Mouse (Mus musculus): ENCODE measurements around the gene Gtsf1l. TPM values are rescaled to one million over a fixed set of nuclear protein-coding genes. Genes with fewer than 3 reads are reported as not detected.

The Gtsf1l gene
- polyA plus RNA-seq, 1 experiment from 2014 or later: not detected

DNA sequence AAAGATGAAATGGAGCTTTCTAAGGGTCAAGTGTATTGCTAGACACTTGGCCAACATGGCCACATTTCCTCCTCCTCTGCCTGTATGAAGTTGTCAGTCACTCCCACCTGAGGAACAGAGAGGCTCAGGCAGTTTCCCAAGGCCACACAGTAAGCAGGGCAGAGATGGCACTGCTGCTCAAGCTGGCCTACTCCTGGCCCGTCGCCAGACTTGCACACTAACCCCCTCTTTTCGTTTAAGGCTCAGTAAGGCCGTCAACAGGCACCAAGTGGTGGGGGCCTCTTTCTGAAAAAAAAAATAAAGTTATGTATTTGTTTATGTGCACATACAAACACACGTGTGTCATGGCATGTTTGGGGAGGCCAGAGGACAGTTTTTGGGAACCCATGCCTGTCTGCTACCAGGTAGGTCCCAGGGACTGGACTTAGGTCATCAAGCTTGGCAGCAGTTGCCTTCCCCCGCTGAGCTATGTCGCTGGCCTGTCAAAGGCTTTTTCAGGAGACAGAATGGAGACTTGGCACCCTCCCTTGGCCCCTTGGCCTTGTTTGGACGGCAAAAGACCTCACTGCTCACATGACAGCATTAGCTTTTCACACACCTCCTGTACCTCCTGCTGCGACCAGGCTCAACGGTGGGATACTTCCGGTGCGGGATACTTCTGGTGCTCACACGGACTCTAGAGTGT is 16.6 kb upstream of the Gtsf1l start:
- no peak for ATAC-seq (ENCODE audit: low FRiP score)
- no peak overlapping the region for H3K27ac ChIP-seq
- H3K9me3 ChIP-seq: no peaks in the 10 kb centered on the region
- H3K36me3 ChIP-seq (replicated peaks): no peaks in the 10 kb centered on the region
- H3K4me1 ChIP-seq: peaks cover 32% of the 10 kb centered on the region
- no peak overlapping the region for H3K4me2 ChIP-seq
- H3K27me3 ChIP-seq: peaks cover 14% of the 10 kb centered on the region; the same call in 1 of the 2 replicates
- 76% methylated on average over 13 of the region's 13 CpGs for WGBS
- H3K9ac ChIP-seq: no peak overlapping the region
- no peak overlapping the region for H3K4me3 ChIP-seq (replicated peaks)

DNA sequence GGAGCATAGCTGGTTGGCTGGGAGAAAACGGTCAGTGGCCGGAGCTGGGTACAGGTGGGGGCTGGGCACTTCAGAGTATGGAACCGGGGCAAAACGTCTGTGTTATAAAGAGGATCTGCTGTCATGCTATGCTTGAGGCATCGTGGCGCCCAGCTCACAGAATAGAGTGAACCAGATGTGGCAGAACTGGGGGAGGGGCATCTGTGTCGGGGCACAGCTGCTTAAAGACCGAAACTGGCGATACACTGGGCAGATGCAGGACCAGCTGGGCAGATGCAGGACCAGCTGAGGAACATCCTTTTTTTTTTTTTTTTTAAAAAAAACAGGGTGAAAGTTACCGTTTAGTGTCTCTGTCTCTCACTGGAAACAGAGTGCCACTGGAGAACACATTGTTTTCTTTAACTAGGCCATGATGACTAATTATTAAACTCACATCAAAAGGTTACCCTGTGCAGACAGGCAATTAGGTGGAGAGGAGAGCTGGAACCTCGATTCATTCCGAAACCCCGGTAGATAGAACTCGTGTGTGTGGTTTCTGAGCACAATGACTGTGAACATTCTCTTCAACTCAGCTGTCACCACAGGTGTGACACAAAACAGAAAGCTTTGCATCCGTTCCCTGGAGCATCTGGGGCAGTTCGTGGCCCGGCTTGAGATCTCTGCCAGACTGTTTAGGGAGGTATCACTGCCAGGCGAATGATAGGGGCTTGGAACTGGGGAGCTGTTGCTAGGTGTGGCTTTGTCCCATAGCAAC is 15.4 kb upstream of the Gtsf1l start:
- no peak overlapping the region for H3K4me3 ChIP-seq (replicated peaks)
- peaks cover 24% of the 10 kb centered on the region for H3K4me1 ChIP-seq
- no peak overlapping the region for H3K27ac ChIP-seq
- ATAC-seq (ENCODE audit: low FRiP score): no peak
- H3K4me2 ChIP-seq: no peak overlapping the region
- WGBS: 63% methylated on average over 18 of the region's 18 CpGs
- H3K27me3 ChIP-seq: peaks cover 17% of the 10 kb centered on the region; the same call in 1 of the 2 replicates
- no peak overlapping the region for H3K9ac ChIP-seq
- H3K9me3 ChIP-seq: no peaks in the 10 kb centered on the region
- H3K36me3 ChIP-seq (replicated peaks): no peaks in the 10 kb centered on the region

DNA sequence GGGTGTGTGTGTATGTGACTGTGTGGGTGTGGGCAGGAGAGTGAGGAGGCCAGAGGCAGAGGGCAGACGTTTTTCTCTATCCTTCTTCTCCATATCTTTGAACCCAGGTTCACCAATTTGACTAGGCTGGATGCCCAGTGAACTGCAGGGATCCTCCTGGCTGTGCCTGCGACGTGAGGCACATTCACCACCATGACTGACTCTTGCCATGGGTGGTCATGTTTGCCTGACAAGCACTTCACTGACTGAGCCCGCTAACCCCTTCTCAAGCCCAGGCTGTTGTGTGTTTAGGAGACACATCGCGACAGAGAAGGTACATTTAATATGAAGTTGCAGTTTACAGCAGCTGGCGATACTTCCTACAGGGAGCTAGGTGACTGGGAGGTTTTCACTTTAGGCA is 14.6 kb upstream of the Gtsf1l start:
- no peak overlapping the region for H3K4me2 ChIP-seq
- H3K9ac ChIP-seq: 0 out of 2 replicates have a peak overlapping the region, but pooled peaks have one; percentile 21
- no peaks in the 10 kb centered on the region for H3K9me3 ChIP-seq
- no peaks in the 10 kb centered on the region for H3K36me3 ChIP-seq (replicated peaks)
- no peak overlapping the region for H3K4me3 ChIP-seq (replicated peaks)
- peaks cover 23% of the 10 kb centered on the region for H3K4me1 ChIP-seq
- no peak overlapping the region for H3K27ac ChIP-seq
- WGBS: 67% methylated on average over 7 of the region's 7 CpGs
- no peak for ATAC-seq (ENCODE audit: low FRiP score)
- H3K27me3 ChIP-seq: peaks cover 17% of the 10 kb centered on the region; the same call in 1 of the 2 replicates

DNA sequence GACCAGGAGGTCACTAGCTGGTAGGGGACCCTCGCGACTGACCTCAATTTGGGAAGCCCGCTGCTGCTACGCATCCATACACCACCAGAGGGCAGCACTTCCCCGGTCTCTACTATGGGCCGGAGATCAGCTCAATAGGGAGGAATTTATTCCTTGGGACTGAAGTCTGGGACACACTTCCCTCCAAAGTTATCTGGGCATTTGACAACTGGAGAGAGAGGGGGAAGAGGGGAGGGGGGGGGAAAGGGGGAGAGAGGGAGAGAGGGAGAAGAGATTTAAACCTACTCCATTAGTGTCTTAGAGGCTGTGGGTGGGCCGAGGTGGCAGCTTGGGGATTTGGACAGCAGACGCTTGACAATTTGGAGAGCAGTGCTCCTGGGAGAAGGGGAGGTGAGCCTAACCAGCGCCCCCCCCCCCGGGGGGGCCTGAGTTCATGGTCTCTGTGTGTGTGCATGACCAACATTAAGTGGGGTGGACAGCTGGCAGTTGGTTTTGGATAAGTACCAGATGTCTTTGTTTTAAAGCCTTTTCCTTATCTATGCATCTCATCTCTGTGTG is 14.1 kb upstream of the Gtsf1l start:
- Histone ChIP-seq H3K27ac (no peak overlapping the region), H3K36me3 (replicated peaks) (no peaks in the 10 kb centered on the region), H3K4me2 (no peak overlapping the region), H3K9me3 (no peaks in the 10 kb centered on the region), H3K9ac (0 out of 2 replicates have a peak overlapping the region, but pooled peaks have one; percentile 21), H3K4me3 (replicated peaks) (no peak overlapping the region), H3K27me3 (peaks cover 17% of the 10 kb centered on the region; the same call in 1 of the 2 replicates), H3K4me1 (peaks cover 23% of the 10 kb centered on the region)
- 6% methylated on average over 10 of the region's 10 CpGs for whole genome bisulfite sequencing
- peak; percentile 58 for ATAC-seq (ENCODE audit: low FRiP score)

DNA sequence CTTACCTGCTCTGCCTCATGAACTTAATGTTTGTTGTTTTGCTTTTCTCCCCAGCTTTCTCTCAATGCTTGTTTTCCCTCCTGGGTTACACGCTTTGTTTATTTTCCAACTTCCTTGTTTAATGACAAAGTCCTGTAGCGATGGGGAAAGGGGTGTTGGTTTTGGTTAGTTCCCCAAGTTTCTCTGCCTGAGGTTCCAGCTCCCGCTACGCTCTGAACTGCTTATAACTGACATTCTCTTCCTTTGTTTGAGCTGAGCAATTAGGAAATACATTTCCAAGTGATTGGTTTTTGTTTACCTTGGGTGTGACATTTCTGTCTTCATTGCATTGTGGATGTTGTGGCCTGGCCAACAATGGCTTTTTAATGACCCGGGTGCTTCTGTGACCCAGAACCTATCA is 12.9 kb upstream of the Gtsf1l start:
- Histone ChIP-seq H3K27ac (no peak overlapping the region), H3K4me2 (no peak overlapping the region), H3K27me3 (peaks cover 17% of the 10 kb centered on the region; the same call in 1 of the 2 replicates), H3K4me3 (replicated peaks) (no peak overlapping the region), H3K4me1 (peaks cover 23% of the 10 kb centered on the region), H3K9ac (no peak overlapping the region), H3K9me3 (no peaks in the 10 kb centered on the region), H3K36me3 (replicated peaks) (no peaks in the 10 kb centered on the region)
- 54% methylated on average over 5 of the region's 5 CpGs for WGBS
- no peak for ATAC-seq (ENCODE audit: low FRiP score)

DNA sequence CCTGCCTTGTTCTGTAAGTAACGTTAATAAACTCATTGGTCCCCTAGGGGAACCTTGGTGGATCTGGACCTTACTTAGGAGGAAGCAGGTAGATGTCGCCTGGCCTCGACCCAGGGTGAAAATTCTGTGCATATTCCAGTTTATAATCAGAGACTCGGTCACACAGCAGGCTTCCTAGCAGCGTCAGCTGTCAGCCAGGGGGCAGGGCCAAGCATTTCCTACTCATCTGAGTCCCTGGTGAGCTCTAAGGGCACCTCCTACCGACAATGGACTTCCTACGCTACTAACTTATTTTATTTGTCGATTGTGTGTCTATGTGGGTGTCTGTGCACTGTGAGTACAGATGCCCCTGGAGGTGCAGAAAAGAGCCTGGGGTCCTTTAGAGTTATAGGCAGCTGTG is 12.3 kb upstream of the Gtsf1l start:
- peaks cover 17% of the 10 kb centered on the region; the same call in 1 of the 2 replicates for H3K27me3 ChIP-seq
- ATAC-seq (ENCODE audit: low FRiP score): no peak
- no peak overlapping the region for H3K27ac ChIP-seq
- H3K4me3 ChIP-seq (replicated peaks): no peak overlapping the region
- no peak overlapping the region for H3K4me2 ChIP-seq
- H3K4me1 ChIP-seq: peaks cover 23% of the 10 kb centered on the region
- no peaks in the 10 kb centered on the region for H3K9me3 ChIP-seq
- no peak overlapping the region for H3K9ac ChIP-seq
- 57% methylated on average over 8 of the region's 8 CpGs for WGBS
- H3K36me3 ChIP-seq (replicated peaks): no peaks in the 10 kb centered on the region

DNA sequence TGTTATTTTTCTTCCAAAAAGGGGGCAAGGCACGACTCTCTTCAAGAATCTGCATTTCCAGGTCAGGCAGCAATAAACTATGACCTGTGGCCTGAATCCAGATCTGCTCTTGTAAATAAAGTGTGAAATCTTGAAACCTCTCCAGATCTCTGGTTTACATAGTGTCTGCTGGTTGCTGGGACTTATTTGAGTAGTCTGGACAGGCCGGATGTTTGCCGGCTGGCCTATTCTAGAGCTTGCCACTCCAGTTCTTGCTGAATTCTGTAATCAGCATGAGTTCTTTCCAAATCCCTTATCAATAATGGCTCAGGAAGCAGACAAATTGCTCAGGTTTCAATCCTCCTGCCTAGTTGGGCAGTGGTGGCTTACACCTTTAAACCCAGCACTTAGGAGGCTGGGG is 8.1 kb upstream of the Gtsf1l start:
- peaks cover 13% of the 10 kb centered on the region; the same call in 1 of the 2 replicates for H3K27me3 ChIP-seq
- H3K4me1 ChIP-seq: 0 out of 2 replicates have a peak, but pooled peaks cover 6% of the 10 kb centered on the region
- no peak overlapping the region for H3K9ac ChIP-seq
- no peak for ATAC-seq (ENCODE audit: low FRiP score)
- H3K36me3 ChIP-seq (replicated peaks): no peaks in the 10 kb centered on the region
- H3K27ac ChIP-seq: no peak overlapping the region
- H3K4me3 ChIP-seq (replicated peaks): no peak overlapping the region
- H3K9me3 ChIP-seq: no peaks in the 10 kb centered on the region
- 71% methylated on average over 3 of the region's 3 CpGs for WGBS
- no peak overlapping the region for H3K4me2 ChIP-seq

DNA sequence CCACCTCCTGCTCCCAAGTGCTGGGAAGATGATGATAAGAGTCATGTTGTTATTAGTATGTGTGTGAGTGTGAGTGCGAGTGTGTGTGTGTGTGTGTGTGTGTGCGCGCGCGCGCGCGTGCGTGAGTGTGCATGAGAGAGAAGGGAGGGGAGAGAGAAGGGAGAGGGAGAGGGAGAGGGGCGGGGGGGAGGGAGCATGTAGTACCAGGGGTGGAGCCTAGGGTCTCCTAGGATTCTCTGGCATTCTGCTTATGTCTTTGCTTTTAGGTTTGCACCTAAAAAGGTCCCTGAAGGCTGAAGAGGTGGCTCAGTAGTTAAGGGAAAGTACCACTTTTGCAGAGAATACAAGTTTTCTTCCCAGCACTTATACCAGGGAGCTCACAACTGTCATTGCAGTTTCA is 7.3 kb upstream of the Gtsf1l start:
- peaks cover 8% of the 10 kb centered on the region; the same call in 1 of the 2 replicates for H3K27me3 ChIP-seq
- H3K9ac ChIP-seq: no peak overlapping the region
- H3K4me3 ChIP-seq (replicated peaks): no peak overlapping the region
- H3K36me3 ChIP-seq (replicated peaks): no peaks in the 10 kb centered on the region
- H3K4me2 ChIP-seq: no peak overlapping the region
- no peaks in the 10 kb centered on the region for H3K9me3 ChIP-seq
- WGBS: 93% methylated on average over 9 of the region's 10 CpGs
- H3K27ac ChIP-seq: no peak overlapping the region
- no peak for ATAC-seq (ENCODE audit: low FRiP score)
- 0 out of 2 replicates have a peak, but pooled peaks cover 5% of the 10 kb centered on the region for H3K4me1 ChIP-seq

DNA sequence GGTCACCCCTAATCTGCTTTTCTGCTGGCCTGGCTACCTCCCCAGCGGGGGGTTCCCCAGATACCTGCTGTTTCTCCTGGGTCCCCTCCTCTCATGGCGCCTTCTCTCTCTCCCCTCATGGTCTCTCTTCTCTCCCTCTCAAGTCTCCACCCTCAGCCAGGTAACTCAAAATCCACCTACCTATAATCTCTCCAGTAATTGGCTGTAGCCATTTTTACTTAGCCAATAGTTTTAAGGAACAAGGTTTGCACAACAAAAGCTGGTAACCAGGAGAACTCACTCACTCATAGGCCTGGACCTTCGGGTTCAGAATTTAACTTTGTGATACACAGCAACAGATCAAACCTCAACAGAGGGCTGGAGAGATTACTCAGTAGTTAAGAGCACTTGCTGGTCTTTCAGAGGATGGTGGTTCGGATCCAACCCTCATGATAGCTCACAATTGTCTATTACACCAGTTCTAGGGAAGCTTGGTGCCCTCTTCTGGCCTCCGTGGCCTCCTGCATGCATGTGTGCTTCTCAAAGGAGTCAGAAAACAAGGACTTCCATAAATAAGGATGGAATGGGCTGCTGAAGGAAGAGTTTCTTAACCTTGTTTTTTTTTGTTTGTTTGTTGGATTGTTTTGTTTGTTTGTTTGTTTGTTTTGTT is 1.9 kb upstream of the Gtsf1l start:
- Histone ChIP-seq H3K27ac (no peak overlapping the region), H3K36me3 (replicated peaks) (peaks cover 5% of the 10 kb centered on the region; the same call in 1 of the 2 replicates), H3K4me2 (no peak overlapping the region), H3K4me3 (replicated peaks) (no peak overlapping the region), H3K9me3 (no peaks in the 10 kb centered on the region), H3K4me1 (no peaks in the 10 kb centered on the region), H3K27me3 (no peaks in the 10 kb centered on the region), H3K9ac (no peak overlapping the region)
- 78% methylated on average over 5 of the region's 5 CpGs for WGBS
- no peak for ATAC-seq (ENCODE audit: low FRiP score)

DNA sequence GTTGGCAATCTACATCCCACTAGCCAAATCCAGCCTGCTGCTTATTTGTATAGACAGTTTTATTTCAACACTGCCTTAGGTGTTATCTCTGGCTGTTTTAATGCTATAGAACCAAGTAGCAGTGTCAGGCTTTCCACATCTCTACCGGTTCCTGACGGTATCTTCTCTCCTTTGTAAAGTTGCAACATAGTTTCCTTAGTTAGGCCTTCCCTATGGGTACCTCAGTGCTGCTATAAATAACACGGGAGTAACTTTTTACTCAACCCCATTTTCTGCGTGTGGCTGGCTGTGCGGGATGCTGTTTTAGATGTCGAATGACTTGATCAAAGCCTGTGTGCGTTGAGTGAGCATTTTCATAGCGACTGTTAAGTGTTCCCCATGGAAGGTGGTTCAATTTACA is 1.1 kb downstream of the Gtsf1l start:
- H3K4me2 ChIP-seq: no peak overlapping the region
- no peaks in the 10 kb centered on the region for H3K4me1 ChIP-seq
- WGBS: 88% methylated on average over 8 of the region's 8 CpGs
- no peak overlapping the region for H3K9ac ChIP-seq
- no peaks in the 10 kb centered on the region for H3K9me3 ChIP-seq
- H3K27me3 ChIP-seq: no peaks in the 10 kb centered on the region
- H3K4me3 ChIP-seq (replicated peaks): no peak overlapping the region
- no peak for ATAC-seq (ENCODE audit: low FRiP score)
- H3K27ac ChIP-seq: no peak overlapping the region
- H3K36me3 ChIP-seq (replicated peaks): peaks cover 18% of the 10 kb centered on the region; the same call in 1 of the 2 replicates

DNA sequence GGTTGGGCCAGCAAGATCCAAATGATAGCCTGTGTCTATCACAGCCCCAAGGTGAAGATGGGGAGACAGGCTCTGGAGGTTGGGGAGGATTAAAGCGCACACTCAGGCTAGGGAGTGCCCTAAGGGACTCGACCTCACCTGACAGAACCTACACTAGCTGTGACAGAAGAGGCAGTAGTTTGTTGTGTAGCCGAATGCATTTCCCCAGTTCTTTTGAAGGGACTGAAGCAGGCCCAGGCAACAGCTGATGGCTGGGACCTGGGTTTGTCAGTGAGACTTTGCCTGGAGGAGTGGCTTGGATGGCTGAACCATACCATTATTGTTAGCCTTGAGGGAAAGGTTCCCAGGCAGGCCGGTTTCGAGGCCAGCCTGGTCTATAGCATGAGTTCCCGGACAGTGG is 2.6 kb downstream of the Gtsf1l start:
- Histone ChIP-seq H3K27me3 (no peaks in the 10 kb centered on the region), H3K9me3 (no peaks in the 10 kb centered on the region), H3K9ac (no peak overlapping the region), H3K4me2 (no peak overlapping the region), H3K27ac (no peak overlapping the region), H3K4me1 (no peaks in the 10 kb centered on the region), H3K4me3 (replicated peaks) (no peak overlapping the region), H3K36me3 (replicated peaks) (peaks cover 25% of the 10 kb centered on the region)
- WGBS: 91% methylated on average over 6 of the region's 6 CpGs
- ATAC-seq (ENCODE audit: low FRiP score): no peak

DNA sequence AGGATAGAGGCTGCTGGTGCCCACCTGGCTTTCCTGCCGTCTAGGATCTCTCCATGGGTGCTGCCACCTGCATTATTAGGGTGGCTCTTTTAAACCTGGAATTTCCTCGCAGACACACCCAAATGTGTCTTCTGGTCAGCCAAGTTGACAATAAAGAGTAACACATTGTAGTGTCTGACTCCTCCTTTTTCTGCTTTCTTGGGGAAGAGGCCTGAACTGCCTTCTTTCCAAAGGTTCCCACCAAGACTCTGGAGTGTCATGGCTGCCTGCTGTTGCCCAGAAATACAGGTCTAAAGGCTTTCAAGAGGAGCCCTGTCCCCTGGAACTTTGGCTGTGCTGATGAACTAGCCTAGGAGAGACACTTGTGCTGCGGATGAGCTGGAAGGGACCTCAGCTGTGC is 3.1 kb downstream of the Gtsf1l start:
- peaks cover 29% of the 10 kb centered on the region for H3K36me3 ChIP-seq (replicated peaks)
- no peaks in the 10 kb centered on the region for H3K9me3 ChIP-seq
- WGBS: 95% methylated on average over 3 of the region's 3 CpGs
- no peak overlapping the region for H3K27ac ChIP-seq
- no peak overlapping the region for H3K4me3 ChIP-seq (replicated peaks)
- no peaks in the 10 kb centered on the region for H3K27me3 ChIP-seq
- no peak overlapping the region for H3K4me2 ChIP-seq
- no peak overlapping the region for H3K9ac ChIP-seq
- H3K4me1 ChIP-seq: no peaks in the 10 kb centered on the region
- no peak for ATAC-seq (ENCODE audit: low FRiP score)

Data from forebrain, embryonic 12.5 days (tissue).